Mouse (Mus musculus) gonadal fat pad, adult 2 months (tissue): ENCODE measurements around the gene Acat1. TPM values are rescaled to one million over a fixed set of nuclear protein-coding genes. Genes with fewer than 3 reads are reported as not detected.

Source experiments
- DNase-seq: peaks from one replicate; pipeline ENCODE4 v3.0.0-alpha.2; 2012; ENCODE audit warnings: low read depth
- polyA plus RNA-seq: library from polyadenylated mRNA; depleted of rRNA; stranded (reverse); fragments of >200 nt; gene quantifications from 2 replicates; pipeline ENCODE4 v1.2.3, GENCODE M21; 2012; rRNA removed

Gene Acat1
- polyA plus RNA-seq, 1 experiment, result 49.2 TPM

GRCm38 (mm10) chr9:53535416-53536320, 74.5 kb downstream of the Acat1 start:
- no peak for DNase-seq

Other genes starting within 250 kb of the Acat1 start
- gene Kdelc2, start 226.4 kb downstream of the Acat1 start, polyA plus RNA-seq, result 5.8 and 8.4 TPM in 2 replicates
- gene 4930550C14Rik, start 208.1 kb downstream of the Acat1 start, polyA plus RNA-seq, result 0.18 and 0.28 TPM in 2 replicates
- 2.2 and 3.2 TPM in 2 replicates for gene Atm, start 73.6 kb downstream of the Acat1 start, polyA plus RNA-seq
- gene Npat, start 73.3 kb downstream of the Acat1 start, polyA plus RNA-seq, result 2.9 and 6.2 TPM in 2 replicates
- gene Cul5, start 59.6 kb upstream of the Acat1 start, polyA plus RNA-seq, result 4.1 and 5.3 TPM in 2 replicates
- 0.09 and 0.10 TPM in 2 replicates for gene Rab39, start 95.8 kb upstream of the Acat1 start, polyA plus RNA-seq
- gene Slc35f2, start 161.2 kb upstream of the Acat1 start, polyA plus RNA-seq, result 102 and 116 TPM in 2 replicates
- 0.20 and 0.56 TPM in 2 replicates for gene Sln, start 239.8 kb upstream of the Acat1 start, polyA plus RNA-seq